Mouse (Mus musculus): ENCODE data around the gene Foxp1. TPM values are rescaled to one million over a fixed set of nuclear protein-coding genes. Genes with fewer than 3 reads are reported as not detected.

The Foxp1 gene
- polyA plus RNA-seq, 2 experiments = 101 to 166 TPM

DNA sequence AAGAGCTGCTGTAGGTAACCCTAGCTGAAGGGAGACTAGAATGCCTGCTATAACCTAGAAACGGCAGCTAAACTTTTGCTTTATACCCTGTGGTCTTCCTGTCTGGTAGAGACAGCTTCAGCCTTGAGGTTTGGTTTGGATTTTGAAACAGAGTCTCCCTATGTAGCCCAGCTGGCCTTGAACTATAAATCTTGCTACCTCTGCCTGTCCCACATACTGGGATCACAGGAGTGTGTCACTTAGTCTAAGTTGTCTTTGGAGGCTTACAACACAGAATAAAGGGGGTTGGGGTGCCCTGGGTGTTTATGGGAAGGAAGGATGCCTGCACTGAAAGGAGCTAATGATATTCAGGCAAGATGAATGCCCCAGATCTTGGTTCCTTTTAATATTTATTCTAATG lies 30.3 kb upstream of the Foxp1 start:
- no peaks in the 10 kb centered on the region for H3K9me3 ChIP-seq (ENCODE audit: control insufficient read depth, low read length)
- WGBS = 63% methylated on average over 1 of the region's 1 CpGs
- H3K9ac ChIP-seq (ENCODE audit: low read depth, low read length, severe bottlenecking) = no peak overlapping the region
- no peak for TF ChIP-seq POLR2A (IDR thresholded peaks at IDR 0.05; ENCODE audit: borderline replicate concordance, extremely low read depth, insufficient read depth, insufficient read length)
- H3K27me3 ChIP-seq (ENCODE audit: control insufficient read depth, insufficient read depth, low read length) = no peaks in the 10 kb centered on the region
- H3K4me1 ChIP-seq (ENCODE audit: control insufficient read depth, insufficient read depth, low read length) = no peaks in the 10 kb centered on the region
- no peaks in the 10 kb centered on the region for H3K36me3 ChIP-seq (ENCODE audit: control insufficient read depth, insufficient read depth, low read length)
- DNase-seq (ENCODE audit: low spot score) = no peak
- no peak overlapping the region for H3K4me3 ChIP-seq (replicated peaks; ENCODE audit: low read length)
- no peak for ATAC-seq (ENCODE audit: low FRiP score, low read depth)
- no peak overlapping the region for H3K4me2 ChIP-seq (replicated peaks; ENCODE audit: low read depth, low read length, severe bottlenecking)
- H3K27ac ChIP-seq (replicated peaks; ENCODE audit: low read depth, low read length) = no peak overlapping the region

DNA sequence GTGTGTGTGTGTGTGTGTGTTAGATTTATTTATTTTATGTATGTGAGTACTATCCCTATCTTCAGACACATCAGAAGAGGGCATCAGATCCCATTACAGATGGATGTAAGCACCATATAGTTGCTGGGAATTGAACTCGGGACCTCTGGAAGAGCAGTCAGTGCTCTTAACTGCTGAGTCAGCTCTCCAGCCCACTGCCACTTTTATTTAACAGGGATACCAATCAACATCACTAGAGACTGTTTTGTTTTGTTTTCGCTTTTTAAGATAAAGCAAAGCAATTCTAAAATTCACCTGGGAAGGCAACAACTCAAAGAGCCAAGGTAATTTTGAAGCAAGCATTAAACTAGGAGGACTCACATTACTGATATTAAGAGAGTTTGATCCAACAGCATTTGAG lies 23.9 kb upstream of the Foxp1 start:
- Histone ChIP-seq H3K27ac (replicated peaks; ENCODE audit: low read depth, low read length) (no peak overlapping the region), H3K9me3 (ENCODE audit: control insufficient read depth, low read length) (no peaks in the 10 kb centered on the region), H3K36me3 (ENCODE audit: control insufficient read depth, insufficient read depth, low read length) (no peaks in the 10 kb centered on the region), H3K9ac (ENCODE audit: low read depth, low read length, severe bottlenecking) (no peak overlapping the region), H3K4me2 (replicated peaks; ENCODE audit: low read depth, low read length, severe bottlenecking) (no peak overlapping the region), H3K4me1 (ENCODE audit: control insufficient read depth, insufficient read depth, low read length) (no peaks in the 10 kb centered on the region), H3K27me3 (ENCODE audit: control insufficient read depth, insufficient read depth, low read length) (no peaks in the 10 kb centered on the region), H3K4me3 (replicated peaks; ENCODE audit: low read length) (no peak overlapping the region)
- ATAC-seq (ENCODE audit: low FRiP score, low read depth) (no peak), DNase-seq (ENCODE audit: low spot score) (no peak)
- 91% methylated on average over 2 of the region's 2 CpGs for WGBS
- no peak for TF ChIP-seq POLR2A (IDR thresholded peaks at IDR 0.05; ENCODE audit: borderline replicate concordance, extremely low read depth, insufficient read depth, insufficient read length)

- H3K9me3 ChIP-seq (ENCODE audit: control insufficient read depth, low read length) = no peaks in the 10 kb centered on the region
- H3K4me3 ChIP-seq (replicated peaks; ENCODE audit: low read length) = no peak overlapping the region
- no peak for DNase-seq (ENCODE audit: low spot score)
- no peak overlapping the region for H3K27ac ChIP-seq (replicated peaks; ENCODE audit: low read depth, low read length)
- H3K9ac ChIP-seq (ENCODE audit: low read depth, low read length, severe bottlenecking) = no peak overlapping the region
- no peak for TF ChIP-seq POLR2A (IDR thresholded peaks at IDR 0.05; ENCODE audit: borderline replicate concordance, extremely low read depth, insufficient read depth, insufficient read length)
- no peak overlapping the region for H3K4me2 ChIP-seq (replicated peaks; ENCODE audit: low read depth, low read length, severe bottlenecking)
- H3K27me3 ChIP-seq (ENCODE audit: control insufficient read depth, insufficient read depth, low read length) = no peaks in the 10 kb centered on the region
- ATAC-seq (ENCODE audit: low FRiP score, low read depth) = no peak
- whole genome bisulfite sequencing = 63% methylated on average over 6 of the region's 6 CpGs
- no peaks in the 10 kb centered on the region for H3K4me1 ChIP-seq (ENCODE audit: control insufficient read depth, insufficient read depth, low read length)
- H3K36me3 ChIP-seq (ENCODE audit: control insufficient read depth, insufficient read depth, low read length) = no peaks in the 10 kb centered on the region
These were observed 22.9 kb upstream of the Foxp1 start for GRCm38 (mm10) chr6:99545437-99545836.

GRCm38 (mm10) chr6:99541105-99541504 lies 18.6 kb upstream of the Foxp1 start:
- TF ChIP-seq POLR2A (IDR thresholded peaks at IDR 0.05; ENCODE audit: borderline replicate concordance, extremely low read depth, insufficient read depth, insufficient read length) = no peak
- Histone ChIP-seq H3K27ac (replicated peaks; ENCODE audit: low read depth, low read length) (no peak overlapping the region), H3K4me2 (replicated peaks; ENCODE audit: low read depth, low read length, severe bottlenecking) (no peak overlapping the region), H3K9me3 (ENCODE audit: control insufficient read depth, low read length) (no peaks in the 10 kb centered on the region), H3K9ac (ENCODE audit: low read depth, low read length, severe bottlenecking) (no peak overlapping the region), H3K27me3 (ENCODE audit: control insufficient read depth, insufficient read depth, low read length) (no peaks in the 10 kb centered on the region), H3K36me3 (ENCODE audit: control insufficient read depth, insufficient read depth, low read length) (no peaks in the 10 kb centered on the region), H3K4me1 (ENCODE audit: control insufficient read depth, insufficient read depth, low read length) (no peaks in the 10 kb centered on the region), H3K4me3 (replicated peaks; ENCODE audit: low read length) (no peak overlapping the region)
- no peak for DNase-seq (ENCODE audit: low spot score)
- WGBS = 25% methylated on average over 3 of the region's 3 CpGs
- no peak for ATAC-seq (ENCODE audit: low FRiP score, low read depth)

GRCm38 (mm10) chr6:99540653-99541052 lies 18.1 kb upstream of the Foxp1 start:
- Histone ChIP-seq H3K4me3 (replicated peaks; ENCODE audit: low read length) (no peak overlapping the region), H3K4me1 (ENCODE audit: control insufficient read depth, insufficient read depth, low read length) (no peaks in the 10 kb centered on the region), H3K36me3 (ENCODE audit: control insufficient read depth, insufficient read depth, low read length) (no peaks in the 10 kb centered on the region), H3K4me2 (replicated peaks; ENCODE audit: low read depth, low read length, severe bottlenecking) (no peak overlapping the region), H3K9ac (ENCODE audit: low read depth, low read length, severe bottlenecking) (no peak overlapping the region), H3K9me3 (ENCODE audit: control insufficient read depth, low read length) (no peaks in the 10 kb centered on the region), H3K27ac (replicated peaks; ENCODE audit: low read depth, low read length) (no peak overlapping the region), H3K27me3 (ENCODE audit: control insufficient read depth, insufficient read depth, low read length) (no peaks in the 10 kb centered on the region)
- DNase-seq (ENCODE audit: low spot score) (no peak), ATAC-seq (ENCODE audit: low FRiP score, low read depth) (no peak)
- WGBS = 77% methylated on average over 6 of the region's 6 CpGs
- no peak for TF ChIP-seq POLR2A (IDR thresholded peaks at IDR 0.05; ENCODE audit: borderline replicate concordance, extremely low read depth, insufficient read depth, insufficient read length)

GRCm38 (mm10) chr6:99540146-99540545 lies 17.6 kb upstream of the Foxp1 start:
- Histone ChIP-seq H3K9ac (ENCODE audit: low read depth, low read length, severe bottlenecking) (no peak overlapping the region), H3K27ac (replicated peaks; ENCODE audit: low read depth, low read length) (no peak overlapping the region), H3K4me2 (replicated peaks; ENCODE audit: low read depth, low read length, severe bottlenecking) (no peak overlapping the region), H3K36me3 (ENCODE audit: control insufficient read depth, insufficient read depth, low read length) (no peaks in the 10 kb centered on the region), H3K27me3 (ENCODE audit: control insufficient read depth, insufficient read depth, low read length) (no peaks in the 10 kb centered on the region), H3K9me3 (ENCODE audit: control insufficient read depth, low read length) (no peaks in the 10 kb centered on the region), H3K4me1 (ENCODE audit: control insufficient read depth, insufficient read depth, low read length) (no peaks in the 10 kb centered on the region), H3K4me3 (replicated peaks; ENCODE audit: low read length) (no peak overlapping the region)
- whole genome bisulfite sequencing = 78% methylated on average over 5 of the region's 5 CpGs
- no peak for TF ChIP-seq POLR2A (IDR thresholded peaks at IDR 0.05; ENCODE audit: borderline replicate concordance, extremely low read depth, insufficient read depth, insufficient read length)
- no peak for ATAC-seq (ENCODE audit: low FRiP score, low read depth)
- no peak for DNase-seq (ENCODE audit: low spot score)
